Mouse (Mus musculus) thymus, postnatal 25 days (tissue): Measurements from ENCODE around the gene Astl.
A peak's percentile ranks its signal among the peaks of the same experiment; 100 is the strongest.

ENCODE experiments used
- DNase-seq: peaks from one replicate; pipeline ENCODE4 v3.0.0; 2022

The Astl gene

DNA sequence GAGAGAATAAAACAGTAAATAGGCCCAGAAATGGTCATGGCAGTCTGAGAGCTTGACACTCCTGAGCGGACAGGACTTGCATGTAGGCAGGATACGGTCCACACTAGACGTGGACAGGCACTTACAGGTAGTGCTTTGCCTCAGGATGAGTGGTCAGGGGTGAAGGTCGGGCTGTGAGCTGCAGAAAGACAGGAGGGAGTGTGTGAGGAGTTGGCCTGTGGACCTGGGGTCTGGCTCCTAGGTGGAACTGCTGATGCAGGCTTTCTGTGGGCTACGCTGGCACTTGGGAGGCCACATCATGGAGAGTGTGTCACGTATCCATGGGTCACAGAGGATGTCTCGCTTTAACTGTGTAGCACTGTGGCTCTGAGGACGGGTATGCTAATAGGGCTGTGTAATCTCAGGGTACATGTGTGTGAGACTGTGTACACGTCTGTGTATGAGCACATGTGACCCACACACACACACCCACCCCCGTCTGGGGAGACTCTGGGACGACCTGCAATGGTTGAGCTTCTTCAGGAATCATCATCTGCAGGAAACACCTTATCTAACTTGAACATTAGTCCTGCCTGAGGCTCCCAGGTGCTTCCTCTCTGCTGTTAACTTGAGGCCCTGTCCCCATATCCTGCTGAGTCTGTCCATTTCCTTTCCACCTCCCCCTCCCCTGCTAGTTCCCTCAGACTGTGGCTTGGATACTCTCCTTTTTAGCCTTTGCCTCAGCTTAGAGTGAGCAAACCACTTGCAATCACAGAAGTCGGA lies 10.2 kb upstream of the Astl start:
- peak; percentile 55 for DNase-seq

DNA sequence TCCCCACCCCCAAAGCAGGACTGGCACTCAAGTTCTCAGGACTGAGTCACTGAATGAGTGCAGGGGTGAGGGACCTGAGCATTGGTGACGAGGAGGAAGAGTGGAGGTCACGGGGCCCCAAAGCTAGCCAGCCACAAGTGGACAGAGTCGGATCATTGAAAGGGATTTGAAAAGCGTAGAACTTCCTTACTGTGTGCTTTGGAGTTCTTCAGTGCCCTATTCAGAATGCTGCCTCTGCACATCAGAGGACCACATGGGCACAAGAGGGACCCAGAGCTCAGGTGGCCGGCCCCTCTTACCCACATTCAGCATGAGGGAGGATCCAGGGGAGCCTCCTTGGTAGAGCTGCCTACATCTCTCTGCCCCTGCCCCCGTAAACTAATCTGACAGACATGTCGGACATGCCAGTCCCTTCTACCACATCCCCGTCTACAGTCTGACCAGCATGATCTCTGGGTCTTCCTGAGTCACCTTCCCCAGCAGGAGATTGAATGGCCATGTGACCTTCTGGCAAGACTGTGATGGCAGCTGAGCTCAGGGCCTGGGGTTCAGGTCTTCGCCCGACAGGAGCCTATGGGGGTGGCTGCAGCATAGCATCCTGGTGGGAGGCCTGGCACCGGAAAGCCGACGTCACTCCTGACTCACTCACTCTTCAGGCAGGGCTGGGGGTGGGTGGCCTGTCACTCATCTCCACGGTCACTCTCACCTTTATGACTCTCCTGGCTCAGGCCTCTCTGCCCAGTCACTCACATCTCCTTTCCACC lies 5.5 kb upstream of the Astl start:
- DNase-seq, result peak; percentile 80

DNA sequence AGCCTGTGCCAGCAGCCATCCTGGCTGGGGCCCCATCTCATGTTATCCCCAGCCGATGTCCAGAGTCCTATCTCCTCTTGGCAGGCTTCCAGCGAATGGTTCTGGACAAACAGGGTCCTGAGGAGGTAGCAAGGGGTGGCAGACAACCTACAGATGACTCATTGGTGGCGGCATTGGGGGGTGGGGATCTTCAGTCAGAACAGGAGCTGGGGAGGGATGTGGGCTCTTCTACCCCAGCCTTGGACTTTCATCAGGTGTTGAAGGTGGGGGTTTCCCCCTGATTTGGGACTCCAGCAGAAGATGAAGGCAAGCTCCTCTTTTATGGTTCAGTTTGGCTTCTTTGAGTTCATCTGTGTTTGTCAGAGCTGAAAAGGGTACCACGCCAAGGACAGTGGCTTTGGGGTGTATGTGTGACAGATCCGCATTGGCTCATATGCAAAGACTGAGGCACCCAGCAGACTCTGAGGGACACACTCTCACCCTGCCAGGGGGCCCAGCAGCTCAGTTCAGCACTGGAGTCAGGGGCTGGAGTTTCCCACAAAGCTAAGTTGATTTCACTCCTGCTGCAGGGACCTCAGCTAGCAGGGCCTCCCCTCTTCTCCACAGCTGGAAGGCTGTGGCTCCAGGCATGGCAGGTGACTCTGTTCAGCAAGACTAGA lies 4.4 kb upstream of the Astl start:
- peak; percentile 75 for DNase-seq

DNA sequence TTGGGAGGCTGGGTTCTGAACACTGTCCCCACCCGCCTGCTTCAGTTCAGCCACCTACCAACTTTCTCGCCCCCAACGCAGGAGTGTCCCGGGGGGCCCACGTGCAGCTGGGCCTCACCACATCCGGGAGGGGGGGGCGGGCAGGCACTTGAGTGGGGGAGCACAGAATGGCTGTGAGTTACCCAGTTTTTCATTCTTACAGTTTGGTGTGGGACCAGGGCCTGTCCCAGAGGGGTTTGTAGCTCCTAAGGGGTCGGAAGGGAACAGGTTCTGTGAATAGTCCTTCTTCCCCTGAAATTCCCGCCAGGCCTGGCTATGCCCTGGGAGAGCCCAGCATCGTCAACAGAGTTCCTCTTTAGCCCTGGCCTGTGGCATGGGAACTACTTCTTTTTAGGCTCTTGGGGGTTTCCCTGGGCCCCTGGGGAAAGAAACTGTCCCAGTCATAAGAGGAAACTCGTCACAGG lies 3.3 kb upstream of the Astl start:
- DNase-seq, result peak; percentile 90

DNA sequence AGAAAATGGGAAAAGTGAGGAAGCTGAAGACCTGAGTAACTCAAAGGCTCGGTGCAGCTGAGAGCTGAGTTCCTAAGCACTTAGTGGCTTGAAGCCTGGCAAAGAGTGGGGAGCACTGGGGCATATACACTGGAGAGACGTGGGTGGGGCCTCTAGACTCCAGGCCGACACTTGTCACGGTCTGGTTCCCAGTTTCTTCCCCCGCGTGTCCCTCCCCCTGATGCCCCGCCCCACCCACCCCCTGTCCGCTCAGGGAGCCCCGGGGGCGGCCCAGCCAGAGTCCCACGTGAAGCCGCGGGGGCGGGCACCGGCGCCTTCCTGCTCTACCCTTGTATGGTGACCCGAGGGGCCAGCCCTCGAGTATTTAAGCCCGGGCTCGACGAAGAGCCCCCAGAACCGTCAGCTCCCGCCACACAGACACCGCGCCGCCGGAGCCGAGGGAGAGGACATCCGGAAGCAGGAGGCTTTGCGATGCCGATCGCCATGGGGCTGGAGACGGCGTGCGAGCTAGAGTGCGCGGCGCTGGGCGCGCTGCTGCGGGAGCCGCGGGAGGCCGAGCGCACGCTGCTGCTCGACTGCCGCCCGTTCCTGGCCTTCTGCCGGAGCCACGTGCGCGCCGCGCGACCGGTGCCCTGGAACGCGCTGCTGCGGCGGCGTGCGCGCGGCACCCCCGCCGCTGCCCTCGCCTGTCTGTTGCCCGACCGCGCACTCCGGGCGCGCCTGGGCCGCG lies 2.5 kb upstream of the Astl start, which contains the start of gene Dusp2:
Dusp2 (plus strand) TSS at position 393 of the 730 bp plus-strand sequence.
- peak; percentile 98 for DNase-seq

DNA sequence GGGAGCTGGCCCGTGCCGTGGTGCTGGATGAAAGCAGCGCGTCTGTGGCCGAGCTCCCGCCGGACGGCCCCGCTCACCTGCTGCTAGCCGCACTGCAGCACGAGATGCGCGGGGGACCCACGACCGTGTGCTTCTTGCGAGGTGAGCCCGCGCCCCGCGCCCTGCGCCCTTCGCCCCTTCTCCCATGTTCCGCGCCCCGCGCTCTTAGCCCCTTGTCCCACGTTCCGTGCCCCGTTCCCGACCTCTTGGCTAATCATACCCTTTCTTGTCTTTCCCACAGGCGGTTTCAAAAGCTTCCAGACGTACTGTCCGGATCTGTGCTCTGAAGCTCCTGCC lies 2.0 kb upstream of the Astl start:
- no peak for DNase-seq

DNA sequence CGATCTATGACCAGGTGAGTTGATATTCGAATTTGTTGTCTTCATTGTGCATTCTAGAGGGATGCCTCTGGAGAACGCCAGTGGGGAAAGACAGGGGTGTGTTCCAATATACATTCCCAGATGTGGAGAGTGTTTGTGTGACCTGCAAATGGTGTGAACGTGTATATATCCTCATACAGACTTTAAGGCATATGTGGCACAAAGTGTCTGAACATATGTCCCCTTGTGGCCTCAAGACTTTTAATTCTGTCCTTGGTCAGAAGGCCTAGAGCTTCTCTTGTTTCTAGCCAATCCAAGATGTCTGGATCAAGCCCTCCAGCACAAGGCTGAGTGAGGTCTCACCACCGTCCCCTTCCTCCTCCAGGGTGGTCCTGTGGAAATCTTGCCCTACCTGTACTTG lies 1.6 kb upstream of the Astl start:
- DNase-seq, result no peak

DNA sequence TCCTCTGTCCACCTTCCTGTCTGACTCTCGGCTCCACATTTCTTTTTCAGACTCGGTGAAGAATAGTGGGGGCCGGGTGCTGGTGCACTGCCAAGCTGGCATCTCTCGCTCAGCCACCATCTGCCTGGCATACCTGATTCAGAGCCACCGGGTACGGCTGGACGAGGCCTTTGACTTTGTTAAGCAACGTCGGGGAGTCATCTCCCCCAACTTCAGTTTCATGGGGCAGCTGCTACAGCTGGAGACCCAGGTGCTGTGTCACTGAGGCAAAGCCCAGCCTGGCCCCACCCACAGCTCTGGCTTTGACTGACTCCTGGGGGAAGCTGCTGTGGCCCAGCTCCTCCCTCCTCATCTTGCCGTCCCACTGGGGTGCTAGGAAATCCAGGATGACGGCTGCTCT lies 908 bp upstream of the Astl start:
- peak; percentile 80 for DNase-seq

DNA sequence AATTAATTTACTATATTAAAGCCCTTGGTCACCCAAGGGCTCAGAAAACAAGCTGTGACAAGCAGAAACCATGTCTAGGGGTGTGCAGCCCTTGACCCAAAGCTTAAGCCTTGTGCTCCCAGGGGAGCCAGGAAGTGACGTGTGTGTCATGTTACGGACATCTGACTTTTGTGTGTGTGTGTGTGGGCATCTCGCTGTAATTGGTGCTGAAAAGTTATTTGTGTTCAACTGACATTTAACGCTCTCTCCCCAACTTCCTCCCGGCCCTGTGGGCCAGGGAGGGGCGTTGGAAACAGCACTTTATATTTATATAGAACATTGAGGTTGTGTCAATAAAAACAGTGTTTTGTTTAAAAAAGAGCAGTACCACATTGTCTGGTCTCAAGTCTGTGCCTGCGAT lies 427 bp upstream of the Astl start:
- no peak for DNase-seq

DNA sequence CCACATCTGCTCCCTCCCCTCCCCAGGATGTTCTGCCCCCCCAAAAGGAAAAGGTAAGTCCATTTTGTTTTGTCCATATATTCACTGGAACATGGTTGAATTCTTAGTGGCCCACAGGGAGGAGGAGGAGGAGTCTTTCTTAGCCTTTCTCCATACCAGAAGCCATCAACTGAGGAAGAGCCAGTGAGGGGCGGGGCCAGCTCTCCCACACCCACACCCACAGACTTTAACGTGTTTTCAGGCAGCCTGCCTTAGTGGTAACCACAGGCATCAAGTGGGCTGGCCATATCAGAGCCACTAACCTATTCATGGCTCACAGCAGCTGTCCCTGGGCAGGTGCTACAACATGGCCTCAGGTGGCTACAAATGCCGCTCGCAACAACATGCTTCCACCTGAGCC lies 394 bp downstream of the Astl start:
- DNase-seq, result peak; percentile 60

DNA sequence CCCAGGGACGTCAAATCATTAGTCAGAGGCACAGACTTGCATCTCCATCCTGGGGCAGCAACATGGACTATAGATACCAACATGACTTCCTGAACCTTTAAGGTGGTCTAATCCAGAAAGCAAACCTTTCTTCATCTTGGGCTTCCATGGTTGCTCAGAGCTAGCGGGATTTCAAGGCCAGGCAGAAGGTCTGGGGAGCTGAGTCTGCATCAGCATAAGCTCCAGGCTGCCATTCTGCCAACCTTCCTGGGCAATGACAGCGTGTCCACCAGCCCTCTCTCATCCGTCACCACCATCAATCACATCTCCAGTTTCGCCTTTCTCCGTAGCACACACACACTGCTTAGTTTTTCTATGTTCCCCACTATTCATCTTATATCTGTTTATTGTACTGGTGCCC lies 823 bp downstream of the Astl start:
- DNase-seq, result no peak

DNA sequence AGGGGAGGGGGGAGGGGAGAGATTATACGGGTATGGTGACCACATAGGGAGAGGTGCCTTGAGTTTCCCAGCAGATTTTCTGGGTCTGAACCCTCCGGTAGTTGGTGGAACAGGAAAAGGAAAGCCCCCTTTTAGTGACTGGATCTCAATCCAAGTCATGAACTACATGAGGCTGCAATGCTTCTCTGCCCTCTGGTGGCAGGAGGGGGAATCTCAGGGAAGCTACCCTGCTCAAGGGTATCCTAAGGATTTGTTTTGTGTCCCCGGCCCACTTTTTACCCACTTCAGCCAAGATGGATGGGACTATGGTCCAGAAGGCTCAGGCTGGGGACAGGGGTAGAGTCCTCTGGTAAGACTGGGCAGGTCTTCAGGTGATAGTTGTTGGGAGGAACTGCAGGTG lies 2.7 kb downstream of the Astl start:
- peak; percentile 84 for DNase-seq

DNA sequence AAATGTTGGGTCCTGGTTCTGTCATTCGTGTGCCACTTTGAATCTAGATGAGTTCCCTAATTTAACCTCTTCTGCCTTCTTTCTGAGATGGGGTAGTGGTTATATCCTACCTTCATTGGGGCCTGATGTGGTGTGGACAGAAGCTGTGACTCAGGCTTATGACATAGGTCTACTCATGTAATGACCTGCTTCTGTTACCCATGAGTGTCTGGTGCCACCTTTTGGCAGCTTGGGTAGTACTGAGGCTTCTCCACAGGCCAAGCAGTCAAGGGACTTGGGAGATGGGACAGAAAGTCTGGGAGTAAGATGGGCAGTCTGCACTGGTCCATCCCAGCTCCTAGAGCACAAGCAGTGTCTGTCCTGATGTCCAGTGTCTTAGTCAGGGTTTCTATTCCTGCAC lies 7.9 kb downstream of the Astl start:
- DNase-seq, result peak; percentile 50

DNA sequence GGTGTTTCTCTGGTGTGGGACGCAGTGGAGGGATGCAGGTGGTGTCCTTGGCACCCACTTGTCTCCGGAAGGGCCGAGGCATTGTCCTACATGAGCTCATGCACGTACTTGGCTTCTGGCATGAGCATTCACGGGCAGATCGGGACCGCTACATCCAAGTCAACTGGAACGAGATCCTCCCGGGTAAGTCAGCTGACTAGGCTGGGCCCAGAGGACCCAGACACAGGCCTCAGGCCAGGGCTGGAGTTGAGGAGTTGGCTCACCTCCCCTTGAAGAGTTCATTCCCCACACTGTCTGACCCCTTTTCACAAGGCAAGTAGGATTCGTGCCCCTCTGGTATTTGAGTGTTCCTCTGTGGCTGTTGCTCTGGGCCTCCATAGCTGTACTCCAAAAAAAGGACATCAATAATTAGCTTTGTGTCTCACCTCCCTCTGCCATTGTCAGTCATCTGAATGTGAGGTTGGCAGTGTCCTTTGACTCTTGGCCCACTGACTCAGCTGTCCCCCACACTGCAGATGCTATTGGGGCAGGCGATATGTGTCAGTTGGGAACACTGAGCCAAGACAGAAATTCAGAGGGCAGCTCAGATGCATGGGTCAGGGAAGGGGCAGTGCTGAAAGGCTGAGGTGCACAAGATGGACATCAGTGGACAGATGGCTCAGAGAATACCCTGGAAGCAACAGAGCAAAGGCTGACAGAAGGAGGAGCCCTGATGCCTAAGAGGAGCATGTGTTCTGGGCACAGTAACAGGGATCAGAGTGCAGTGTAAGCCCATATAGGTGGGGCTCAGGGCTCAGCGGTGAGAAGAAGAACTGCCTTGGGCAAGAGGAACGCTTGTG lies 8.9 kb downstream of the Astl start:
- DNase-seq, result no peak

DNA sequence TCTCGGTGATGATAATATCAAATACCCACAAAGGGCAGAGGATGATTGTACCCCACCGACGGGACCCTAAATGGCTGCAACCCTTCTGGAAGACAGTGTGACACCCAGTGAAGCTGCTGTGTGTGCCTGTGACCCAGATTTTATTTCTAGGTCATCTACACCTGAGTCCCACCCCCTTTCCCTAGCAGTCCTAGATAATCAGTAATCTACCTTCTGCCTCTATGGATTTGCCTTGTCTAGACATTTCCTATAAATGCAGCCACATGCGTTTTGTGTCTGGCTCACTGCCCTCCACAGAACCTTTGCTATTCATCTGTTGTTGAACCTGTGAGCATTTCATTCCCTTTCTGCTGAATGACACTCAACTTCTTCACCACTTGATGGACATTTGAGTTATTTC lies 15.4 kb downstream of the Astl start:
- DNase-seq, result no peak

DNA sequence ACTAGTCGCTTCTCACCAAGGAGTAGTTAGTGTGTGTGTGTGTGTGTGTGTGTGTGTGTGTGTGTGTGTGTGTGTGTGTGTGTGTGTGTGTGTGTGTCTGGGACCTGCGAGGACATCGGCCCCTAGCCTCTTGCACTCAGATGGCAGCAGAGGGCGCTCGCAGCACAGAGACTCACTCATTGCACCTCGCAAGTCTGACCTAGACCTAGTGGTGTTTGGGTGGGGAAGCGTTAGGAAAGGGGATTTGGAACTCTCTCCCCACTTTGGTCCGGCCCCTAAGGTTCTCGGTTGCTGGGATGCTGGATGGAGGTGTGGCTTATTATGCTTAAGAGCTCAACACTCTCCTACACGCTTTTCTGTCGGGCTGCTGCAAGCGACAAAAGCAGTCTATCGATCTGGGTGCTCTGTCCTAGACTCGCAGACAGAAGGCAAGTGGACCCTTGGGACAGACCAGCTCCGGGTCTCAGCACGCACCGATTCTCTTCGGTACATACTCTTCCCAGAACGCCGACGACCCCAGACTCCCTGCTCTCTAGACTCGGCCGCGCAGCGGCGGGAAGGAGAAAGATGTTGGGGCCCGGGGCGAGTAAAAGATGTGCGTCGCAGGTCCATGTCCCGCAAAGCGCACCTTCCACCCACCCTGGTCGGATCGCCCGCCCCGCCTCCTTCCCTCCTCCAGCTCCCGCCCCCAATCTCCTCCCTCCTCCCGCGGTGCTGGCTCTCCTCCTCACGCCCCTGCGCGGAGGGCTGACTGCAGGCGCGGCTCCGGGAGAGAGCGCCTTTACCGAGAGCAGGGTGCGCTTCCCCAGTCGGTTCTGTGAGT lies 24.2 kb downstream of the Astl start, which contains the start of gene Adra2b:
Adra2b (plus strand) TSS at position 750 of the 823 bp plus-strand sequence.
- DNase-seq, result peak; percentile 79

DNA sequence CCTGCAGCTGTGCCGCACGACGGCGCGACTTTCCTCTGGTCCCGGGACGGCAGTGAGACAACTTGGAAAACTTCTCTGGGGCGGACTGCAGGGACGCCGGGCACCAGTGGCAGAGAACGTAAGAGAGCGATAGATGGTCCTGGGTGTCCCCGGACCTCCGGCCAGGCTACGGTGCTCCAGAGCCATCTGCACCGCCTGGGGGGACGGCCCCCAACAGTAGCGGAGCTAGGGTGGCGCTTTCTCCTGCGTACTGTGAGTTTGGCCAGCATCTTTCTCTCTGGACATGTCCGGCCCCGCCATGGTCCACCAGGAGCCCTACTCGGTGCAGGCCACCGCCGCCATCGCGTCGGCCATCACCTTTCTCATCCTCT lies 24.8 kb downstream of the Astl start:
- no peak for DNase-seq

DNA sequence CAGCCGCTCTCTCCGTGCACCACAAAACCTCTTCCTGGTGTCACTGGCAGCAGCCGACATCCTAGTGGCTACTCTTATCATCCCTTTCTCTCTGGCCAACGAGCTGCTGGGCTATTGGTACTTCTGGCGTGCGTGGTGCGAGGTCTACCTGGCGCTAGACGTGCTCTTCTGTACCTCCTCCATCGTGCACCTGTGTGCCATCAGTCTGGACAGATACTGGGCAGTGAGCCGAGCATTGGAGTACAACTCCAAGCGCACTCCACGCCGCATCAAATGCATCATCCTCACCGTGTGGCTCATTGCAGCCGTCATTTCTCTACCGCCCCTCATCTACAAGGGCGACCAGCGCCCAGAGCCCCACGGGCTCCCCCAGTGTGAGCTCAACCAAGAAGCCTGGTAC lies 25.3 kb downstream of the Astl start:
- no peak for DNase-seq

DNA sequence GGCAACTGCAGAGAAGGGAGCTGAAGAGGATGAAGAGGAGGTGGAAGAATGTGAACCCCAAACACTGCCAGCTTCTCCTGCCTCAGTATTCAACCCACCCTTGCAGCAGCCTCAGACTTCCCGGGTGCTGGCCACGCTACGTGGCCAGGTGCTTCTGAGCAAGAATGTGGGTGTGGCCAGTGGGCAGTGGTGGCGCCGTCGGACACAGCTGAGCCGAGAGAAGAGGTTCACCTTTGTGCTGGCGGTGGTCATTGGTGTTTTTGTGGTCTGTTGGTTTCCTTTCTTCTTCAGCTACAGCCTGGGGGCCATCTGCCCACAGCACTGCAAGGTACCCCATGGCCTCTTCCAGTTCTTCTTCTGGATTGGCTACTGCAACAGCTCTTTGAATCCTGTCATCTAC lies 26.0 kb downstream of the Astl start:
- no peak for DNase-seq

DNA sequence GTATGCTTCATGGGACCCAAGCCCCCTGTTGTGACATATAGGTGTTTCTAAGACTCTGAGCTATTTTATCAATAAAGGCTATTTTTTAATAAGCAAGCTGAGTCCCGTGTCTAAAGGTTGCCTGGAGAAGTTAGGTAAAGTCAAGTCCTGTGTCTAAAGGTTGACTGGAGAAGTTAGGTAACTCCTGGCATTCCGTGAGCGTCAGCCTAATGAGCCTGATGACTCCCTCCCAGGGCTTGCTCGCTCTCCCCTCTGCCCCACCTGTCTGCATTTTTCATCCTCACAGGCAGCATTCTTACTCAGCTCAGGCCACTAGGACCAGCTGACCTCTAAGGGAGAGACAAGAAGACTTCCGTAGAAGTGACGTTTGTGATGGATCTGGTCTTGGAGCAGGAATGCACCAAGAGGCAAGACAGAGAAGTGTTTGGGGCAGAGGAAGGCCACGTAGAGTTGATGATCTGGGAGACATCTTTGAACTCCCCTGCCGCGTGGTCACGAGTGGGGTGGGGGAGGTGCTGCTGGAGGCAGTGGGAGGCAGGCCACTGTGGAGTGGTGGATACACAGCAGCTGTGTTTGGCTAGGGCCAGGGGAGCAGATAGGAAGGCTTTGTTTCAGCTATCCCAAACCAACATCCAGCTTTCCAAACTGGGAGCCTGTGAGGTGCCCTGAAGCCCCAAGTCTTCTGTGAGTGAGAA lies 28.8 kb downstream of the Astl start:
- DNase-seq, result no peak
